In genomic region chr5:31179301-31179765, GRCm38 (mm10) we compare ENCODE assay signal across 8 mouse cellular contexts. TPM values are rescaled to one million over a fixed set of nuclear protein-coding genes. Genes with fewer than 3 reads are reported as not detected.
DNase-seq lines count a peak whose midpoint lies in the region; ATAC-seq and TF ChIP-seq lines count a peak whose summit lies in the region.

No protein-coding gene starts in this region.

- no peaks in the 10 kb centered on the region for H3K27me3 ChIP-seq in heart, embryonic 10.5 days (ENCODE audit: insufficient read depth, poor library complexity, severe bottlenecking)
- H3K27me3 ChIP-seq in ES-Bruce4 (ENCODE audit: control insufficient read depth, insufficient read depth, low read length, poor library complexity, severe bottlenecking): no peaks in the 10 kb centered on the region
- no peaks in the 10 kb centered on the region for H3K27me3 ChIP-seq in embryonic facial prominence, embryonic 15.5 days
- no peaks in the 10 kb centered on the region for H3K27me3 ChIP-seq in intestine, embryonic 15.5 days (replicated peaks)

- H3K4me2 ChIP-seq in embryonic facial prominence, embryonic 15.5 days (replicated peaks): peak overlapping the region; percentile 83
- H3K4me2 ChIP-seq in intestine, embryonic 15.5 days (replicated peaks): peak overlapping the region; percentile 81

- H3K9ac ChIP-seq in ES-Bruce4 (ENCODE audit: low read depth, poor library complexity, severe bottlenecking): peak overlapping the region; percentile 79
- H3K9ac ChIP-seq in embryonic facial prominence, embryonic 15.5 days: peak overlapping the region; percentile 71
- peak overlapping the region; percentile 70 for H3K9ac ChIP-seq in intestine, embryonic 15.5 days

- WGBS in heart, embryonic 10.5 days: under 1% methylated on average over 25 of the region's 25 CpGs
- WGBS in embryonic facial prominence, embryonic 15.5 days: 0% methylated on average over 25 of the region's 25 CpGs
- 0% methylated on average over 25 of the region's 25 CpGs for WGBS in intestine, embryonic 15.5 days
- WGBS in macrophage (ENCODE audit: missing documents): under 1% methylated on average over 25 of the region's 25 CpGs

- no peak for DNase-seq in heart, embryonic 10.5 days (ENCODE audit: low spot score)
- DNase-seq in heart, postnatal 36 days: no peak
- DNase-seq in urinary bladder, postnatal 14 days (ENCODE audit: low spot score): no peak
- no peak for DNase-seq in right cerebral cortex, postnatal 25 days

- peaks cover 8% of the 10 kb centered on the region; the same call in 1 of the 2 replicates for H3K4me1 ChIP-seq in heart, embryonic 10.5 days
- no peaks in the 10 kb centered on the region for H3K4me1 ChIP-seq in ES-Bruce4 (ENCODE audit: control insufficient read depth, insufficient read depth, low read length)
- peaks cover 8% of the 10 kb centered on the region; the same call in 1 of the 2 replicates for H3K4me1 ChIP-seq in embryonic facial prominence, embryonic 15.5 days
- no peaks in the 10 kb centered on the region for H3K4me1 ChIP-seq in intestine, embryonic 15.5 days (replicated peaks)

- TF ChIP-seq CTCF in ES-Bruce4 (IDR thresholded peaks at IDR 0.05; ENCODE audit: low read depth, low read length): no peak

- H3K27ac ChIP-seq in heart, embryonic 10.5 days: peak overlapping the region; percentile 94
- H3K27ac ChIP-seq in ES-Bruce4 (ENCODE audit: insufficient read depth, low read length) (peak overlapping the region; percentile 83), macrophage (peak overlapping the region; percentile 85)
- peak overlapping the region; percentile 99 for H3K27ac ChIP-seq in embryonic facial prominence, embryonic 15.5 days (replicated peaks)
- H3K27ac ChIP-seq in intestine, embryonic 15.5 days: peak overlapping the region; percentile 100

- TF ChIP-seq POLR2A in ES-Bruce4 (IDR thresholded peaks at IDR 0.05; ENCODE audit: insufficient read depth, low read length): no peak

- H3K9me3 ChIP-seq in heart, embryonic 10.5 days: no peaks in the 10 kb centered on the region
- no peaks in the 10 kb centered on the region for H3K9me3 ChIP-seq in ES-Bruce4 (replicated peaks; ENCODE audit: control insufficient read depth, insufficient read depth, low read length, poor library complexity, severe bottlenecking)
- no peaks in the 10 kb centered on the region for H3K9me3 ChIP-seq in embryonic facial prominence, embryonic 15.5 days (replicated peaks)
- no peaks in the 10 kb centered on the region for H3K9me3 ChIP-seq in intestine, embryonic 15.5 days

- intact Hi-C loops in heart, postnatal 36 days (cut with DNase I): loop anchor here (2.0 kb wide), 1 partner anchor 61 kb away; the partner anchor contains the start of genes Gm9970 and Nrbp1

- H3K79me2 ChIP-seq in macrophage (ENCODE audit: inconsistent target): peaks cover 53% of the 10 kb centered on the region

- peak overlapping the region; percentile 89 for H3K4me3 ChIP-seq in heart, embryonic 10.5 days
- H3K4me3 ChIP-seq in ES-Bruce4 (ENCODE audit: low read depth, low read length) (peak overlapping the region; percentile 98), macrophage (ENCODE audit: inconsistent target) (peak overlapping the region; percentile 100)
- peak overlapping the region; percentile 93 for H3K4me3 ChIP-seq in embryonic facial prominence, embryonic 15.5 days (replicated peaks)
- H3K4me3 ChIP-seq in intestine, embryonic 15.5 days (replicated peaks): peak overlapping the region; percentile 79

- no peak for TF ChIP-seq EP300 in ES-Bruce4 (IDR thresholded peaks at IDR 0.05; ENCODE audit: insufficient read depth, low read depth, low read length)

- peaks cover 12% of the 10 kb centered on the region for H3K36me3 ChIP-seq in heart, embryonic 10.5 days
- H3K36me3 ChIP-seq in ES-Bruce4 (ENCODE audit: control insufficient read depth, insufficient read depth, low read length, poor library complexity, severe bottlenecking): peaks cover 3% of the 10 kb centered on the region
- H3K36me3 ChIP-seq in embryonic facial prominence, embryonic 15.5 days: peaks cover 12% of the 10 kb centered on the region
- no peaks in the 10 kb centered on the region for H3K36me3 ChIP-seq in intestine, embryonic 15.5 days
- no peaks in the 10 kb centered on the region for H3K36me3 ChIP-seq in macrophage (ENCODE audit: inconsistent target)

- peak; percentile 49; the same call in 1 of the 2 replicates for ATAC-seq in embryonic facial prominence, embryonic 15.5 days (ENCODE audit: insufficient number of reproducible peaks, low FRiP score, low TSS enrichment, low read depth)
- peak; percentile 79 for ATAC-seq in intestine, embryonic 15.5 days

RNA-seq across cellular contexts. Expression of gene Gm29609, which starts 0.4 kb away (rescaled TPM):
- 0.77 and 1.00 TPM in 2 replicates for polyA plus RNA-seq in heart, embryonic 10.5 days (2016; fragmentation: Nextera tagmentation; extraction: Ambion mirVana)
- total RNA-seq in heart, postnatal 36 days (2021): 1 to 10 TPM in 1 of 2 experiments, under 1 TPM in 1; 0.68 to 1.6 TPM
- polyA plus RNA-seq in ES-Bruce4 (2011; ENCODE audit: insufficient read depth, insufficient read length, low read depth, missing spikeins): 2.3 and 2.6 TPM in 2 replicates
- 1.1 and 3.0 TPM in 2 replicates for polyA plus RNA-seq in embryonic facial prominence, embryonic 15.5 days (2015; fragmentation: Nextera tagmentation; extraction: Ambion mirVana)
- polyA plus RNA-seq in intestine, embryonic 15.5 days (2015; fragmentation: Nextera tagmentation; extraction: Ambion mirVana): 2.1 and 2.4 TPM in 2 replicates
- total RNA-seq in macrophage (2018; cell fraction: chromatin; rRNA removed): 10 to 100 TPM in 3 of 26 experiments, 1 to 10 TPM in 23; 1.2 to 13.2 (median 4.6) TPM
- 1 to 10 TPM in 4 of 26 experiments, under 1 TPM in 19, not detected in 3; 0.05 to 1.7 (median 0.48) TPM for total RNA-seq in macrophage (2018; cell fraction: cytosol; rRNA removed)
- total RNA-seq in macrophage (2018; cell fraction: nucleus; rRNA removed): 1 to 10 TPM in 25 of 26 experiments, under 1 TPM in 1; 0.51 to 9.5 (median 3.1) TPM
- polyA plus RNA-seq in macrophage (2018): 0.42 to 0.53 TPM in 2 of 3 replicates, not detected in the other

RNA-seq across cellular contexts. Expression of gene Gtf3c2, which starts 0.6 kb away (rescaled TPM):
- polyA plus RNA-seq in heart, embryonic 10.5 days (2016; fragmentation: Nextera tagmentation; extraction: Ambion mirVana): 67.1 and 81.9 TPM in 2 replicates
- 10 to 100 TPM; 31.0 to 31.4 TPM for total RNA-seq in heart, postnatal 36 days (2021)
- polyA plus RNA-seq in ES-Bruce4 (2011; ENCODE audit: insufficient read depth, insufficient read length, low read depth, missing spikeins) (104 and 106 TPM in 2 replicates), macrophage (2018) (25.3 to 29.9 TPM (median 29.5 TPM) in 3 replicates)
- polyA plus RNA-seq in embryonic facial prominence, embryonic 15.5 days (2015; fragmentation: Nextera tagmentation; extraction: Ambion mirVana): 69.0 and 71.5 TPM in 2 replicates
- polyA plus RNA-seq in intestine, embryonic 15.5 days (2015; fragmentation: Nextera tagmentation; extraction: Ambion mirVana): 56.6 and 63.4 TPM in 2 replicates
- total RNA-seq in macrophage (2018; cell fraction: chromatin; rRNA removed): 100 to 1,000 TPM in 20 of 26 experiments, 10 to 100 TPM in 6; 80.5 to 217 (median 171) TPM
- total RNA-seq in macrophage (2018; cell fraction: cytosol; rRNA removed): 10 to 100 TPM; 20.7 to 37.1 (median 26.6) TPM
- total RNA-seq in macrophage (2018; cell fraction: nucleus; rRNA removed): 100 to 1,000 TPM in 5 of 26 experiments, 10 to 100 TPM in 21; 42.8 to 125 (median 76.1) TPM

RNA-seq across cellular contexts. Expression of gene Snx17, which starts 13.7 kb away (rescaled TPM):
- polyA plus RNA-seq in heart, embryonic 10.5 days (2016; fragmentation: Nextera tagmentation; extraction: Ambion mirVana): 133 TPM in 2 replicates
- total RNA-seq in heart, postnatal 36 days (2021): 10 to 100 TPM; 61.8 to 64.6 TPM
- polyA plus RNA-seq in ES-Bruce4 (2011; ENCODE audit: insufficient read depth, insufficient read length, low read depth, missing spikeins) (40.0 and 45.9 TPM in 2 replicates), macrophage (2018) (30.9 to 73.2 TPM (median 66.8 TPM) in 3 replicates)
- polyA plus RNA-seq in embryonic facial prominence, embryonic 15.5 days (2015; fragmentation: Nextera tagmentation; extraction: Ambion mirVana): 138 and 150 TPM in 2 replicates
- polyA plus RNA-seq in intestine, embryonic 15.5 days (2015; fragmentation: Nextera tagmentation; extraction: Ambion mirVana): 131 and 136 TPM in 2 replicates
- total RNA-seq in macrophage (2018; cell fraction: chromatin; rRNA removed): 100 to 1,000 TPM in 4 of 26 experiments, 10 to 100 TPM in 22; 24.4 to 141 (median 73.8) TPM
- total RNA-seq in macrophage (2018; cell fraction: cytosol; rRNA removed): 10 to 100 TPM; 44.3 to 70.4 (median 56.5) TPM
- total RNA-seq in macrophage (2018; cell fraction: nucleus; rRNA removed): 10 to 100 TPM; 30.0 to 71.3 (median 41.8) TPM

RNA-seq across cellular contexts. Expression of gene Eif2b4, which starts 13.9 kb away (rescaled TPM):
- 73.4 and 77.6 TPM in 2 replicates for polyA plus RNA-seq in heart, embryonic 10.5 days (2016; fragmentation: Nextera tagmentation; extraction: Ambion mirVana)
- 10 to 100 TPM; 49.7 to 55.9 TPM for total RNA-seq in heart, postnatal 36 days (2021)
- polyA plus RNA-seq in ES-Bruce4 (2011; ENCODE audit: insufficient read depth, insufficient read length, low read depth, missing spikeins) (40.7 and 45.2 TPM in 2 replicates), macrophage (2018) (15.7 to 26.2 TPM (median 16.2 TPM) in 3 replicates)
- polyA plus RNA-seq in embryonic facial prominence, embryonic 15.5 days (2015; fragmentation: Nextera tagmentation; extraction: Ambion mirVana): 74.4 and 74.7 TPM in 2 replicates
- 58.0 and 67.3 TPM in 2 replicates for polyA plus RNA-seq in intestine, embryonic 15.5 days (2015; fragmentation: Nextera tagmentation; extraction: Ambion mirVana)
- 10 to 100 TPM in 16 of 26 experiments, 1 to 10 TPM in 10; 1.5 to 35.5 (median 11.9) TPM for total RNA-seq in macrophage (2018; cell fraction: chromatin; rRNA removed)
- 10 to 100 TPM in 24 of 26 experiments, 1 to 10 TPM in 2; 6.8 to 19.7 (median 13.9) TPM for total RNA-seq in macrophage (2018; cell fraction: cytosol; rRNA removed)
- total RNA-seq in macrophage (2018; cell fraction: nucleus; rRNA removed): 10 to 100 TPM in 16 of 26 experiments, 1 to 10 TPM in 10; 5.3 to 27.3 (median 11.7) TPM

RNA-seq across cellular contexts. Expression of gene Zfp513, which starts 22.8 kb away (rescaled TPM):
- 7.3 and 11.0 TPM in 2 replicates for polyA plus RNA-seq in heart, embryonic 10.5 days (2016; fragmentation: Nextera tagmentation; extraction: Ambion mirVana)
- 10 to 100 TPM in 1 of 2 experiments, 1 to 10 TPM in 1; 7.9 to 10.3 TPM for total RNA-seq in heart, postnatal 36 days (2021)
- 25.5 and 25.8 TPM in 2 replicates for polyA plus RNA-seq in ES-Bruce4 (2011; ENCODE audit: insufficient read depth, insufficient read length, low read depth, missing spikeins)
- polyA plus RNA-seq in embryonic facial prominence, embryonic 15.5 days (2015; fragmentation: Nextera tagmentation; extraction: Ambion mirVana): 12.2 and 12.5 TPM in 2 replicates
- polyA plus RNA-seq in intestine, embryonic 15.5 days (2015; fragmentation: Nextera tagmentation; extraction: Ambion mirVana): 8.1 and 8.8 TPM in 2 replicates
- total RNA-seq in macrophage (2018; cell fraction: chromatin; rRNA removed): 100 to 1,000 TPM in 14 of 26 experiments, 10 to 100 TPM in 12; 34.5 to 176 (median 108) TPM
- 10 to 100 TPM; 21.7 to 46.3 (median 33.1) TPM for total RNA-seq in macrophage (2018; cell fraction: cytosol; rRNA removed)
- total RNA-seq in macrophage (2018; cell fraction: nucleus; rRNA removed): 100 to 1,000 TPM in 8 of 26 experiments, 10 to 100 TPM in 18; 54.2 to 160 (median 82.4) TPM
- polyA plus RNA-seq in macrophage (2018): 20.3 to 33.4 TPM (median 25.0 TPM) in 3 replicates
